Mouse (Mus musculus) forebrain, embryonic 12.5 days (tissue): ENCODE data around the gene Nme6. TPM values are rescaled to one million over a fixed set of nuclear protein-coding genes. Genes with fewer than 3 reads are reported as not detected.
A peak's percentile ranks its signal among the peaks of the same experiment; 100 is the strongest.
"Not testable (repeated sequence)": the region's sequence is repeated elsewhere in the genome, so short reads cannot be mapped to it uniquely, and the experiment has no call there.

Experiments
- ATAC-seq: fragments of 200-750 bp; cut with Nextera tagmentation; 2 replicates; pipeline ENCODE4 v1.8.0; 2017; ENCODE audit warnings: moderate TSS enrichment; ENCODE audit not compliant: low FRiP score
- H3K27ac ChIP-seq: fragments of 300-500 bp; sonication (generic); 2 replicates; pipeline ENCODE4 v1.5.1; 2016; ENCODE audit warnings: mild to moderate bottlenecking
- H3K27me3 ChIP-seq: fragments of 300-500 bp; sonication (generic); 2 replicates; pipeline ENCODE4 v1.6.1; 2016; ENCODE audit warnings: mild to moderate bottlenecking
- H3K36me3 ChIP-seq: fragments of 300-500 bp; sonication (generic); replicated peaks from 2 replicates; pipeline ENCODE4 v1.6.1; 2016; ENCODE audit warnings: mild to moderate bottlenecking
- H3K4me1 ChIP-seq: fragments of 300-500 bp; sonication (generic); 2 replicates; pipeline ENCODE4 v1.6.1; 2016
- H3K4me2 ChIP-seq: fragments of 300-500 bp; sonication (generic); 2 replicates; pipeline ENCODE4 v1.6.1; 2016; ENCODE audit warnings: mild to moderate bottlenecking, moderate library complexity
- H3K4me3 ChIP-seq: fragments of 300-500 bp; sonication (generic); replicated peaks from 2 replicates; pipeline ENCODE4 v1.5.1; 2016; ENCODE audit warnings: mild to moderate bottlenecking
- H3K9ac ChIP-seq: fragments of 300-500 bp; sonication (generic); 2 replicates; pipeline ENCODE4 v1.6.1; 2016; ENCODE audit warnings: mild to moderate bottlenecking
- H3K9me3 ChIP-seq: fragments of 300-500 bp; sonication (generic); 2 replicates; pipeline ENCODE4 v1.6.1; 2016
- WGBS: fragments of 180-500 bp; shearing (Covaris S2); methylation state at CpG from one replicate; pipeline ENCODE4 v1.1.7; 2016; 5-methylcytosine and 5-hydroxymethylcytosine counted together
- polyA plus RNA-seq: library from polyadenylated mRNA; unstranded; fragments of >200 nt; fragmentation: Nextera tagmentation; extraction: Ambion mirVana; gene quantifications from 2 replicates; pipeline ENCODE4 v1.2.1, GENCODE M21; 2016

Nme6 gene
- polyA plus RNA-seq: 82.0 and 89.8 TPM in 2 replicates

- peaks cover 12% of the 10 kb centered on the region for H3K36me3 ChIP-seq
- peak within 1 kb of the TSS; percentile 62 for H3K4me3 ChIP-seq
- no peaks in the 10 kb centered on the region for H3K9me3 ChIP-seq
- H3K9ac ChIP-seq: peak within 1 kb of the TSS; percentile 71
- ATAC-seq: peak; percentile 98
- peak within 1 kb of the TSS; percentile 68; the same call in 1 of the 2 replicates for H3K27ac ChIP-seq
- under 1% methylated on average over 32 of the region's 32 CpGs for WGBS
- peaks cover 12% of the 10 kb centered on the region for H3K4me1 ChIP-seq
- H3K4me2 ChIP-seq: peak within 1 kb of the TSS; percentile 88
- no peaks in the 10 kb centered on the region for H3K27me3 ChIP-seq
Observed at GRCm38 (mm10) chr9:109832391-109833087, at the start of gene Nme6. Nme6 (plus strand) TSS chr9:109832749.

- not testable (repeated sequence) for H3K9ac ChIP-seq, H3K4me2 ChIP-seq, H3K27me3 ChIP-seq, H3K27ac ChIP-seq, ATAC-seq, H3K4me1 ChIP-seq, H3K4me3 ChIP-seq, H3K36me3 ChIP-seq, H3K9me3 ChIP-seq
- 84% methylated on average over 4 of the region's 4 CpGs for WGBS
Observed at GRCm38 (mm10) chr9:109790570-109790969, 42.0 kb upstream of the Nme6 start, which contains the start of gene Fbxw27. Fbxw27 (minus strand) TSS chr9:109790670.

GRCm38 (mm10) chr9:109795221-109795620, 37.3 kb upstream of the Nme6 start:
- Histone ChIP-seq H3K27ac (no peak overlapping the region), H3K4me3 (no peak overlapping the region), H3K4me2 (no peak overlapping the region), H3K27me3 (no peaks in the 10 kb centered on the region), H3K4me1 (no peaks in the 10 kb centered on the region), H3K36me3 (no peaks in the 10 kb centered on the region), H3K9me3 (no peaks in the 10 kb centered on the region), H3K9ac (no peak overlapping the region)
- no peak for ATAC-seq
- WGBS: 77% methylated on average over 2 of the region's 2 CpGs

DNA sequence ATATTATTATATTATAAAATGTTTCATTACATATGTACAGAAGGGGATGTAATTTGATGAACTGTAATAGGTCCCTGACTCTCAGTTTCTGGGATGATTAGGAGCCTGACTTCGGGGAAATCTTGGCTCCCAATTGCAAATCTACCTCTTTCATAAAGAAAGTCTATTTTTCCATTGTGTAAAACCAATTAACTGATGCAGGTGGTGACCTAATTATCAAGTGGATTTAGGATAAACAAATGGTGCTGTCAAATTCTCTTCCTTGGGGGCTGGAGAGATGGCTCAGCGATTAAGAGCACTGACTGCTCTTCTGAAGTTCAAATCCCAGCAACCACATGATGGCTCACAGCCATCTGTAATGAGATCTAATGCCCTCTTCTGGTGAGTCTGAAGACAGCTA, 36.7 kb upstream of the Nme6 start:
- Histone ChIP-seq H3K4me2 (no peak overlapping the region), H3K9ac (no peak overlapping the region), H3K36me3 (no peaks in the 10 kb centered on the region), H3K27ac (no peak overlapping the region), H3K9me3 (no peaks in the 10 kb centered on the region), H3K4me3 (no peak overlapping the region), H3K4me1 (no peaks in the 10 kb centered on the region), H3K27me3 (no peaks in the 10 kb centered on the region)
- 58% methylated on average over 2 of the region's 2 CpGs for WGBS
- ATAC-seq: no peak

DNA sequence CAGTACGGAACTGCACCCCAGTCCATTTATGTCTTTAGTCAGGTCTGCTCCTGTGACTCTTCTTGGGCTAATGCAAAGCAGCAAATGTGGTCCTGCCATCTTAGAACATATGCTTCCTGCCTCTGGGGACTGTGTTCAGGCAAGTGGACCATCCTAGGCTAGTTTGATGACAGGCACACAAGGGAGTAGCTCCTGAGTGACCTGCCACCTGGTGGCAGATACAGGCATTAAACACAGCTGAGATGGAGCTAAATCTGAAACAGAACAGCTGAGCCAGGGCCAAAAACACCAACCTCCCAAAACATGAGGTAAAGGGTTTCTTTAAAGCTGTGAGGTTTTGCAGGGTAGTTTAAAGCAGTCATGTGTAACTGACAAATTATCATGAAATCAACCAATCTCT, 34.5 kb upstream of the Nme6 start:
- no peak for ATAC-seq
- no peak overlapping the region for H3K9ac ChIP-seq
- no peak overlapping the region for H3K27ac ChIP-seq
- 100% methylated on average over 1 of the region's 1 CpGs for WGBS
- no peak overlapping the region for H3K4me2 ChIP-seq
- H3K9me3 ChIP-seq: no peaks in the 10 kb centered on the region
- no peaks in the 10 kb centered on the region for H3K4me1 ChIP-seq
- H3K4me3 ChIP-seq: no peak overlapping the region
- no peaks in the 10 kb centered on the region for H3K27me3 ChIP-seq
- H3K36me3 ChIP-seq: no peaks in the 10 kb centered on the region

GRCm38 (mm10) chr9:109805596-109805995, 27.0 kb upstream of the Nme6 start:
- ATAC-seq, H3K9me3 ChIP-seq, H3K4me3 ChIP-seq, H3K9ac ChIP-seq, H3K4me1 ChIP-seq, H3K36me3 ChIP-seq, H3K27ac ChIP-seq, H3K27me3 ChIP-seq, H3K4me2 ChIP-seq: not testable (repeated sequence)
- WGBS: 97% methylated on average over 2 of the region's 2 CpGs

GRCm38 (mm10) chr9:109806260-109806659, 26.3 kb upstream of the Nme6 start:
- H3K9ac ChIP-seq: no peak overlapping the region
- no peak for ATAC-seq
- H3K27ac ChIP-seq: no peak overlapping the region
- 28% methylated on average over 1 of the region's 1 CpGs for WGBS
- H3K4me1 ChIP-seq: no peaks in the 10 kb centered on the region
- H3K27me3 ChIP-seq: no peaks in the 10 kb centered on the region
- H3K9me3 ChIP-seq: no peaks in the 10 kb centered on the region
- no peak overlapping the region for H3K4me2 ChIP-seq
- no peak overlapping the region for H3K4me3 ChIP-seq
- no peaks in the 10 kb centered on the region for H3K36me3 ChIP-seq

GRCm38 (mm10) chr9:109806695-109807293, 25.8 kb upstream of the Nme6 start:
- no peak overlapping the region for H3K4me2 ChIP-seq
- WGBS: 78% methylated on average over 2 of the region's 2 CpGs
- H3K27me3 ChIP-seq: no peaks in the 10 kb centered on the region
- no peak overlapping the region for H3K27ac ChIP-seq
- H3K9ac ChIP-seq: no peak overlapping the region
- no peaks in the 10 kb centered on the region for H3K36me3 ChIP-seq
- H3K4me3 ChIP-seq: no peak overlapping the region
- no peak for ATAC-seq
- H3K4me1 ChIP-seq: no peaks in the 10 kb centered on the region
- no peaks in the 10 kb centered on the region for H3K9me3 ChIP-seq

DNA sequence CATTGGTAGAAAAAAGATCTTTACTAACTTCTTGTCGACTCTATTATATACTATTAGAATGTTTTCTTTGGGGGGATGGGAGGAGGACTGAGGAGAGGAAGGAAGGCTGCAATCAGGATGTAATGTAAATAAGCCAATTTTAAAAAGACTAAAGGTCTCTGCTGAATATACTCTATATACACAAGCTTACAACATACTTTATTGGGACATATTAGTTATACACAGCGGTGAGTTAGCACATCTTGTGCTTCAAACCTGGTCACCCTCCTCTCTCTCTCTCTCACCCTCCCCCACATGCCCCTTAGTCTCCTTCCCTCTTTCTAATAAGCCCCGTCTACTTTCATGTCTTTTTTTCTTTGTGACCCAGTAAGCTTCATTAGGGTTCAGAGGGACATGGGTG, 24.7 kb upstream of the Nme6 start:
- ATAC-seq: no peak
- Histone ChIP-seq H3K27me3 (no peaks in the 10 kb centered on the region), H3K4me2 (no peak overlapping the region), H3K9me3 (no peaks in the 10 kb centered on the region), H3K36me3 (no peaks in the 10 kb centered on the region), H3K27ac (no peak overlapping the region), H3K9ac (no peak overlapping the region), H3K4me3 (no peak overlapping the region), H3K4me1 (no peaks in the 10 kb centered on the region)
- 64% methylated on average over 3 of the region's 3 CpGs for WGBS

DNA sequence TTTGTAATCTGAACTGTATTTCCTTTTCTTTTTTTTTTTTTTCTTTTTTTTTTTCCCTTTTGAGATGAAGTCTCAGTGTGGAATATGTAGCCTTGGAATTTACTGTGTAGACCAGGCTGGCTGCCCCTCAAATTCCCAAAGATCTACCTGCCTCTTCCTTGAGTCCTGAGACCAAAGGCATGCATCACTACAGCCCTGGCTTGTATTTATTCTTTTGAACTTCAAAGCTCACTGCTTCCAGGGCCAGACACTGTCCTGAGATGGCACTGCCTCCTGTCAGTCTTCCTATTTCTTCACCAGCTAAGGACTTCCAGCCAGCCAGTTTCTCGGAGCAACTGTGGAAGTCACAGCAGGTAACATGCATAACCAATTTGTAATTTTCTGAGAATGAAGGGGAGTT, 20.6 kb upstream of the Nme6 start, which contains the start of gene Spink8:
TSS of gene Spink8 (plus strand) at position 301 of the 400 bp plus-strand sequence.
- ATAC-seq: no peak
- H3K27ac ChIP-seq: no peak within 1 kb of the TSS
- H3K4me1 ChIP-seq: peaks cover 5% of the 10 kb centered on the region; the same call in 1 of the 2 replicates
- no peaks in the 10 kb centered on the region for H3K36me3 ChIP-seq
- 62% methylated on average over 1 of the region's 1 CpGs for WGBS
- no peak within 1 kb of the TSS for H3K4me2 ChIP-seq
- no peak within 1 kb of the TSS for H3K9ac ChIP-seq
- no peaks in the 10 kb centered on the region for H3K9me3 ChIP-seq
- no peak within 1 kb of the TSS for H3K4me3 ChIP-seq
- 0 out of 2 replicates have a peak, but pooled peaks cover 5% of the 10 kb centered on the region for H3K27me3 ChIP-seq

DNA sequence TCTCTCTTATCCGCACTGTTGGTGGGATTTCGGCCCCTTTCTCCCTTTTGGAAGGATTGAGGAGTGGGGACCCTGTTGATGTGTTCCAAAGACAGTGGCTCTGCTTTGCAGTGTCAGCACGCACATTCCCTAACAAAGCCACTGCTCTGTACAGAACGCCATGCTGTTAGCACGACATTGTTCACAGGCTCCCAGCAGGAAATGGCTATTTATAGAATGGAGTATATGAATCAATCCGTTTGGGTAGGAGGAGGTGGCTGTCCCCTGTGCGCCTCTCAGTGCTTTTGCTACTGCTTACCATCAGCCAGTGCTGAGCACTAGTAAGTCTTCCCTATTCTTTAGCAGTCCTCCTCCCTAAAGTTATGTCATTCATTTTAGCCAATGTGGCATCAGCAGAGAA, 19.1 kb upstream of the Nme6 start:
- no peak overlapping the region for H3K4me3 ChIP-seq
- no peaks in the 10 kb centered on the region for H3K9me3 ChIP-seq
- 0 out of 2 replicates have a peak, but pooled peaks cover 5% of the 10 kb centered on the region for H3K27me3 ChIP-seq
- 43% methylated on average over 7 of the region's 7 CpGs for WGBS
- H3K9ac ChIP-seq: no peak overlapping the region
- no peak overlapping the region for H3K4me2 ChIP-seq
- no peak overlapping the region for H3K27ac ChIP-seq
- H3K36me3 ChIP-seq: no peaks in the 10 kb centered on the region
- peaks cover 5% of the 10 kb centered on the region; the same call in 1 of the 2 replicates for H3K4me1 ChIP-seq
- no peak for ATAC-seq

DNA sequence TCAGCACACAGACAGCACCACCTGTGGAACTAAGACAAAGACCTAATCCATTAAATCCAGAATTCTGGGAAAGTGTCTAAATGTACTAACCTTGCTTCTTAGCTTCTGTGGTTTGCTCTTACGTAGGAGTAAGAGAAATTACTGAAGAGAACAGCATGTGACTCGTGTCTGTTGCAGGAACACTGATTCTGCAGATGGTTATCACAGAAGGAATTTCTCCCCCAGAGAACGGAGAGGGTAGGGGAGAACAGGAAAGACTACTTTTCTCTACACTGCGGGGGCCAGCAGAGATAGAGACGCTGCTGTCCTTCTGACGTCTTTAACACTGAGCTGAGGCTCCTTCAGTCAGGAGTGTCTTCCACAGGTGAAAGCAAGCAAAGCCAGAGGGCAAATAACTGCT, 16.2 kb upstream of the Nme6 start:
- no peaks in the 10 kb centered on the region for H3K9me3 ChIP-seq
- no peak overlapping the region for H3K27ac ChIP-seq
- H3K36me3 ChIP-seq: no peaks in the 10 kb centered on the region
- H3K27me3 ChIP-seq: 0 out of 2 replicates have a peak, but pooled peaks cover 5% of the 10 kb centered on the region
- 66% methylated on average over 6 of the region's 6 CpGs for WGBS
- H3K9ac ChIP-seq: no peak overlapping the region
- no peak overlapping the region for H3K4me2 ChIP-seq
- H3K4me1 ChIP-seq: peaks cover 5% of the 10 kb centered on the region; the same call in 1 of the 2 replicates
- H3K4me3 ChIP-seq: no peak overlapping the region
- ATAC-seq: no peak

DNA sequence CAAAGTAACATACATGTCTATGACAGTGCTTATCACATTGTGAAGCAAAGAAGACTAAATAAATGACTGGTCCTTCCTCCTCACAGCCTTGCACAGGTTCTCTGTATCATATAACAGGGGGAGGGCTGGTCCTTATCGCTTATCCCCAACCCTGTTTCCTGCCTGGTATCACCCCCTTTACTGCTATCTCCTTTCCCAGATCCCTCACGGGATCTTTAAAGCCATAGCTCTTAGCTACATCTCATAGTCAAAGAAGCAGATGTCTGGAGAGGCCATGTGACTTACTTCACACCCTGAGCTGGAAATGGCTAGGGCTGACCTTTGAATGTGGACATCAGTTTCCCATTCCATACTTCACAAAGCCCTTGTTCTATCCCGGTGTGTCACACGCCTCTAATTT, 6.8 kb upstream of the Nme6 start:
- Histone ChIP-seq H3K36me3 (no peaks in the 10 kb centered on the region; the same call in 1 of the 2 replicates), H3K9me3 (no peaks in the 10 kb centered on the region), H3K4me1 (no peaks in the 10 kb centered on the region), H3K27me3 (no peaks in the 10 kb centered on the region), H3K27ac (no peak overlapping the region), H3K4me2 (no peak overlapping the region), H3K9ac (no peak overlapping the region), H3K4me3 (no peak overlapping the region)
- ATAC-seq: no peak
- WGBS: 72% methylated on average over 4 of the region's 4 CpGs
